Mouse (Mus musculus) spleen, postnatal 0 days (tissue): ENCODE measurements around the gene Vipr2. TPM values are rescaled to one million over a fixed set of nuclear protein-coding genes. Genes with fewer than 3 reads are reported as not detected.

Experiments used
- polyA plus RNA-seq: library from polyadenylated mRNA; unstranded; fragments of >200 nt; fragmentation: Nextera tagmentation; extraction: Ambion mirVana; gene quantifications from 2 replicates; pipeline ENCODE4 v1.2.1, GENCODE M21; 2015

Vipr2 gene
- 0.22 and 0.73 TPM in 2 replicates for polyA plus RNA-seq

GRCm38 (mm10) chr12:116077074-116077854 lies at the start of gene Vipr2:
Gene Vipr2 (plus strand): TSS chr12:116077726.

GRCm38 (mm10) chr12:116047440-116048377 lies 29.8 kb upstream of the Vipr2 start, which contains the start of gene Zfp386:
Gene Zfp386 (plus strand): TSS chr12:116047724.

Other genes with a start within 250 kb of the Vipr2 start
- gene Zfp386, start 30.0 kb upstream of the Vipr2 start, polyA plus RNA-seq: 10.4 and 11.8 TPM in 2 replicates
- gene Wdr60, start 185.3 kb downstream of the Vipr2 start, polyA plus RNA-seq: 9.4 and 12.1 TPM in 2 replicates
- not detected in 2 replicates for gene Gm11027, start 197.7 kb downstream of the Vipr2 start, polyA plus RNA-seq
- gene Esyt2, start 203.5 kb downstream of the Vipr2 start, polyA plus RNA-seq: 14.4 and 16.2 TPM in 2 replicates